ENCODE assay signal across 11 mouse cellular contexts in genomic region chr3:153605767-153606098, GRCm38 (mm10).
DNase-seq lines count a peak whose midpoint lies in the region; ATAC-seq lines count a peak whose summit lies in the region.
"Had no signal": no experiment of that assay in that cellular context is flagged by ENCODE, and none has a peak within 500 bp of the region (broad histone marks: within the 10 kb centered on the region; RNA-seq: fewer than 3 reads in every experiment).

No protein-coding gene starts in this region.

- no peak overlapping the region for H3K27ac ChIP-seq in intestine, embryonic 15.5 days
- no peak overlapping the region for H3K27ac ChIP-seq in intestine, embryonic 16.5 days (ENCODE audit: low read length)
- H3K27ac ChIP-seq in hindbrain, embryonic 15.5 days (replicated peaks) = peak overlapping the region; percentile 47; the same call in 1 of the 2 replicates
- peak overlapping the region; percentile 43 for H3K27ac ChIP-seq in midbrain, embryonic 15.5 days
- H3K27ac ChIP-seq: macrophage had no signal

- no peaks in the 10 kb centered on the region for H3K36me3 ChIP-seq in intestine, embryonic 15.5 days
- no peaks in the 10 kb centered on the region for H3K36me3 ChIP-seq in intestine, embryonic 16.5 days (ENCODE audit: control insufficient read depth, insufficient read depth, low read length)
- H3K36me3 ChIP-seq in hindbrain, embryonic 15.5 days = no peaks in the 10 kb centered on the region
- H3K36me3 ChIP-seq in midbrain, embryonic 15.5 days (replicated peaks) = no peaks in the 10 kb centered on the region
- H3K36me3 ChIP-seq: heart, embryonic 12.5 days had no signal

- no peak overlapping the region for H3K9ac ChIP-seq in intestine, embryonic 15.5 days
- H3K9ac ChIP-seq in intestine, embryonic 16.5 days (ENCODE audit: low read depth, low read length) = no peak overlapping the region
- H3K9ac ChIP-seq in hindbrain, embryonic 15.5 days = peak overlapping the region; percentile 28
- H3K9ac ChIP-seq in midbrain, embryonic 15.5 days = no peak overlapping the region
- H3K9ac ChIP-seq: heart, embryonic 12.5 days had no signal

- peak; percentile 47 for DNase-seq in retina, embryonic 14.5 days (ENCODE audit: low spot score)
- no peak for DNase-seq in thymus, postnatal 14 days
- DNase-seq in layer of hippocampus, postnatal 10 days (ENCODE audit: low spot score in 2 of 2) = no peak
- DNase-seq: adrenal gland, adult 8-10 months; lung, adult 2 months had no signal

- no peaks in the 10 kb centered on the region for H3K9me3 ChIP-seq in intestine, embryonic 15.5 days
- no peaks in the 10 kb centered on the region for H3K9me3 ChIP-seq in intestine, embryonic 16.5 days (ENCODE audit: control insufficient read depth, low read length)
- no peaks in the 10 kb centered on the region for H3K9me3 ChIP-seq in hindbrain, embryonic 15.5 days
- no peaks in the 10 kb centered on the region for H3K9me3 ChIP-seq in midbrain, embryonic 15.5 days
- H3K9me3 ChIP-seq: heart, embryonic 12.5 days had no signal

- no peak overlapping the region for H3K4me3 ChIP-seq in intestine, embryonic 15.5 days (replicated peaks)
- H3K4me3 ChIP-seq in intestine, embryonic 16.5 days (ENCODE audit: low read length) = no peak overlapping the region
- no peak overlapping the region for H3K4me3 ChIP-seq in hindbrain, embryonic 15.5 days
- H3K4me3 ChIP-seq in midbrain, embryonic 15.5 days = no peak overlapping the region
- H3K4me3 ChIP-seq: heart, embryonic 12.5 days had no signal

- no peaks in the 10 kb centered on the region for H3K4me1 ChIP-seq in intestine, embryonic 15.5 days (replicated peaks)
- H3K4me1 ChIP-seq in intestine, embryonic 16.5 days (ENCODE audit: control insufficient read depth, insufficient read depth, low read length) = no peaks in the 10 kb centered on the region
- peaks cover 18% of the 10 kb centered on the region for H3K4me1 ChIP-seq in hindbrain, embryonic 15.5 days (replicated peaks)
- H3K4me1 ChIP-seq in midbrain, embryonic 15.5 days = peaks cover 13% of the 10 kb centered on the region

- 58% methylated on average over 11 of the region's 11 CpGs for WGBS in intestine, embryonic 15.5 days
- WGBS in intestine, embryonic 16.5 days = 51% methylated on average over 11 of the region's 11 CpGs
- WGBS in hindbrain, embryonic 15.5 days = 22% methylated on average over 11 of the region's 11 CpGs
- WGBS in midbrain, embryonic 15.5 days = 30% methylated on average over 11 of the region's 11 CpGs

- peak overlapping the region; percentile 28 for H3K4me2 ChIP-seq in intestine, embryonic 15.5 days (replicated peaks)
- no peak overlapping the region for H3K4me2 ChIP-seq in intestine, embryonic 16.5 days (ENCODE audit: low read depth, low read length)
- H3K4me2 ChIP-seq in hindbrain, embryonic 15.5 days = peak overlapping the region; percentile 39
- peak overlapping the region; percentile 15 for H3K4me2 ChIP-seq in midbrain, embryonic 15.5 days
- H3K4me2 ChIP-seq: heart, embryonic 12.5 days had no signal

- ATAC-seq in intestine, embryonic 15.5 days = no peak
- no peak for ATAC-seq in intestine, embryonic 16.5 days
- no peak for ATAC-seq in hindbrain, embryonic 15.5 days (ENCODE audit: low FRiP score, low read depth)
- ATAC-seq in midbrain, embryonic 15.5 days (replicated peaks) = peak; percentile 13; the same call in 1 of the 2 replicates

- no peaks in the 10 kb centered on the region for H3K27me3 ChIP-seq in intestine, embryonic 15.5 days (replicated peaks)
- no peaks in the 10 kb centered on the region for H3K27me3 ChIP-seq in intestine, embryonic 16.5 days (replicated peaks; ENCODE audit: control insufficient read depth, insufficient read depth, low read length)
- H3K27me3 ChIP-seq in hindbrain, embryonic 15.5 days = no peaks in the 10 kb centered on the region
- H3K27me3 ChIP-seq in midbrain, embryonic 15.5 days (replicated peaks) = no peaks in the 10 kb centered on the region
- H3K27me3 ChIP-seq: heart, embryonic 12.5 days had no signal

Comparison
In these comparisons a context has a peak if more than half of its experiments do, and no peak if none do; other contexts are left out.
1. H3K27ac ChIP-seq: peak in hindbrain, embryonic 15.5 days (single experiment) and midbrain, embryonic 15.5 days (single experiment); none in intestine, embryonic 15.5 days (single experiment) and intestine, embryonic 16.5 days (single experiment).